Mouse (Mus musculus) spleen, adult 2 months (tissue): ENCODE data around the gene Kctd11.
A peak's percentile ranks its signal among the peaks of the same experiment; 100 is the strongest.

ENCODE experiments used
- CTCF ChIP-seq: fragments of 200-500 bp; IDR thresholded peaks from 2 replicates; pipeline ENCODE4 v1.5.1; 2011; ENCODE audit warnings: mild to moderate bottlenecking, inconsistent platforms; ENCODE audit not compliant: insufficient read depth, insufficient read length, insufficient replicate concordance; ENCODE audit errors: extremely low read depth
- POLR2A ChIP-seq: fragments of 200-500 bp; IDR thresholded peaks from 2 replicates; pipeline ENCODE4 v1.6.1; 2011; ENCODE audit warnings: low read depth, low read length, inconsistent platforms

DNA sequence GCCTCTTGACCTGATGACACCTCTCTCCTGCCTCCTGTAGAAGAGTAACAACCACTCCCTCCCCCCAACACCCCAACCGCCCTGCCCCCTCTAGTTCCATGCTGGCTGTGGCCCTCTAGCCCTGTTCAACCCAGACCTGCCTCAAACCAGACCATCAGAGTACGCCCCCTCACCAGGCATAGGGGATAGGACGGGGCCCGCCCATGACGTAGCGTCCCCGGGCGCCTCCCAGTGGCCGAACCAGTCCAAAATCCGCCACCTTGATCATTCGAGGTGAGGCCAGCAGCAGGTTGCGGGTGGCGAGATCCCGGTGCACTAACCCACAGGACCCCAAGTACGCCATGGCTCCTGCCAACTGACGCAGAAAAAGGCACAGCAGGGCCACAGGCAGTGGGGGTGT is 25.9 kb downstream of the Kctd11 start:
- peak; percentile 50; the same call in 1 of the 2 replicates for TF ChIP-seq CTCF
- TF ChIP-seq POLR2A, result no peak
